Mouse (Mus musculus): ENCODE results near the gene Card9.

GRCm38 (mm10) chr2:26367911-26368310 is 7.2 kb upstream of the Card9 start:
- TF ChIP-seq CTCF (conservative IDR thresholded peaks at IDR 0.05; ENCODE audit: low read length) (no peak), NANOG (IDR thresholded peaks at IDR 0.05; ENCODE audit: borderline replicate concordance, low read length) (no peak), POU5F1 (IDR thresholded peaks at IDR 0.05; ENCODE audit: borderline replicate concordance, low read length) (no peak)

Data from E14TG2a.4 (cell line).